Mouse (Mus musculus) spleen, postnatal 4 days (tissue): ENCODE results near the gene Duox1.

Experiments
- DNase-seq, 2 experiments: peaks; one replicate each; pipeline ENCODE4 v3.0.0; 2022; ENCODE audit warnings: low spot score in 2 of 2

Duox1 gene

GRCm38 (mm10) chr2:122315372-122315771 lies at the start of gene Duox1:
TSS of gene Duox1 (plus strand) at chr2:122315672.
- DNase-seq = no peak

GRCm38 (mm10) chr2:122266407-122267193 lies 48.9 kb upstream of the Duox1 start:
- no peak for DNase-seq

- DNase-seq = no peak
These were observed 36.7 kb upstream of the Duox1 start for GRCm38 (mm10) chr2:122278769-122279168.

GRCm38 (mm10) chr2:122284091-122284490 lies 31.4 kb upstream of the Duox1 start:
- DNase-seq = no peak

- DNase-seq = no peak
These were observed 29.3 kb upstream of the Duox1 start for GRCm38 (mm10) chr2:122286137-122286536.

- no peak for DNase-seq
These were observed 20.6 kb upstream of the Duox1 start for GRCm38 (mm10) chr2:122294916-122295315.

- DNase-seq = no peak
These were observed 18.0 kb upstream of the Duox1 start for GRCm38 (mm10) chr2:122297271-122298095.

- DNase-seq = no peak
These were observed 17.4 kb upstream of the Duox1 start, which contains the start of gene Duox2 for GRCm38 (mm10) chr2:122298096-122298499. TSS of gene Duox2 (minus strand) at chr2:122298449.

- no peak for DNase-seq
These were observed 16.6 kb upstream of the Duox1 start, which contains the start of gene Duoxa2 for GRCm38 (mm10) chr2:122298596-122299490. TSS of gene Duoxa2 (plus strand) at chr2:122298900.

GRCm38 (mm10) chr2:122299911-122300655 lies 15.4 kb upstream of the Duox1 start:
- DNase-seq = no peak

- DNase-seq = no peak
These were observed 14.8 kb upstream of the Duox1 start for GRCm38 (mm10) chr2:122300656-122301020.

GRCm38 (mm10) chr2:122301081-122301920 lies 14.2 kb upstream of the Duox1 start:
- no peak for DNase-seq

GRCm38 (mm10) chr2:122301921-122302573 lies 13.4 kb upstream of the Duox1 start:
- no peak for DNase-seq

- peak; percentile 64 to 82 for DNase-seq
These were observed 12.8 kb upstream of the Duox1 start for GRCm38 (mm10) chr2:122302574-122303241.

- no peak for DNase-seq
These were observed 10.9 kb upstream of the Duox1 start for GRCm38 (mm10) chr2:122304544-122304943.

- no peak for DNase-seq
These were observed 10.2 kb upstream of the Duox1 start for GRCm38 (mm10) chr2:122305097-122305892.

- DNase-seq = no peak
These were observed 9.3 kb upstream of the Duox1 start for GRCm38 (mm10) chr2:122306184-122306583.

GRCm38 (mm10) chr2:122309647-122310046 lies 5.8 kb upstream of the Duox1 start:
- no peak for DNase-seq
